Mouse (Mus musculus): ENCODE measurements around the gene Svs1. TPM values are rescaled to one million over a fixed set of nuclear protein-coding genes. Genes with fewer than 3 reads are reported as not detected.

Svs1 gene
- polyA plus RNA-seq, 1 experiment from 2014 or later = not detected

DNA sequence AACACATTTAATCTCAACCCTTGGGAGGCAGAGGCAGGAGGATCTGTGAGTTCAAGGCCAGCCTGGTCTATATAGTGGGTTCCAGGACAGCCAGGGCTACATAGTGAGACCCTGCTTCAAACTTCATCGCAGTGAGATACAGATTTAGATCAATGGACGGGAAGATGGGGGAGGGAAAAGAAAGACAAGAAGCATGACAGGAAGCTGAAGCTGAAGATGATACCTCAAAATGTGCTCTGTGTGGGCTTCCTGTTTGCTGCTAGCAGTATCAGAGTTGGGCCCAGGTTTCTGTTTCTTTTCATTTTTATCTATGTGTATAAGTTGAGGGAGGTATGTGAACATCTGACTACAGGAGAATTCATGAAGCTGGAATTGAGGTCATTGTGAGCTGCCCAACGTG, 26.8 kb downstream of the Svs1 start:
- no peaks in the 10 kb centered on the region for H3K9me3 ChIP-seq
- H3K4me3 ChIP-seq = no peak overlapping the region
- ATAC-seq (ENCODE audit: low FRiP score, low read depth) = no peak
- no peaks in the 10 kb centered on the region for H3K27me3 ChIP-seq
- no peak overlapping the region for H3K27ac ChIP-seq (replicated peaks)
- 89% methylated on average over 3 of the region's 3 CpGs for WGBS
- no peak overlapping the region for H3K4me2 ChIP-seq
- peaks cover 4% of the 10 kb centered on the region for H3K4me1 ChIP-seq (replicated peaks)
- H3K36me3 ChIP-seq = no peaks in the 10 kb centered on the region
- no peak overlapping the region for H3K9ac ChIP-seq

DNA sequence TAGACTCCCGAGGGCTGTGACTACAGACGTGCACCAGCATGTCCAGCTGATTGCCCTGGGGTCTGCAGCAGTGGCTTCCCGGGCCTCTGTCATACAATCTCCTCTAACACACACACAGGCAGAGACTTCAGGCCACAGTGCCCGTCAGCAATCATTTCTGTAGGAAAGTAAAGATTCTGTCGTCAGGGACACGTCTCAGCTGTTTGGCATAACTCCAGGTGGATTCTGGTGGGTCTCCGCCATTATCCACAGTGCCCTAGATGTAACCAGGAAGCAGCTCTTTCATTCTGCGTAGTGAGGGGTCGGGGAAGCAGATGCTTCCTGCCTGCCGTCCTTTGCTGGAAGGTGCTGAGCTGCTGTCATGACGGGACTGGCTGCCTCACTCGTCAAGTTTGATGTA, 30.5 kb downstream of the Svs1 start:
- no peak overlapping the region for H3K4me3 ChIP-seq
- H3K27me3 ChIP-seq = no peaks in the 10 kb centered on the region
- H3K4me1 ChIP-seq (replicated peaks) = no peaks in the 10 kb centered on the region
- ATAC-seq (ENCODE audit: low FRiP score, low read depth) = no peak
- no peak overlapping the region for H3K27ac ChIP-seq (replicated peaks)
- 51% methylated on average over 12 of the region's 12 CpGs for WGBS
- no peak overlapping the region for H3K9ac ChIP-seq
- no peak overlapping the region for H3K4me2 ChIP-seq
- no peaks in the 10 kb centered on the region for H3K9me3 ChIP-seq
- H3K36me3 ChIP-seq = no peaks in the 10 kb centered on the region

DNA sequence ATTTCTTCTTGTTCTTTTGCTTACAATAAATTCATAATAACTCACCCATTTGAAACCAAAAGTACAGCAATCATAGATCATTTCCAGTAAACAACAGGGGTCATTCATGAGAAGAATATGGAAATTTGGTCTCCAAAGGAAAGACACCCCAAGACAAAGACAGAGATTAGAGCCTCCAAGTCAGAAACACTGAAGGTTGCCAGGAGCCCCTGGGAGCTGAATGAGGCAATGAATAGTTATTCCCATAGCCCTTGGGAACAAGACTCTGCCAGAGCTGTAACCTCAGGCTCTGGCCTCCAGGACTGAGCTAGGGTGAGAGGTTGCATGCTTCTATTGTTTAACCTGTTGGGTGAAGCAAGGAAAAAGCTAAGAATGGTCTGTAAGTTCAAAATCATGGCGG, 32.7 kb downstream of the Svs1 start:
- Histone ChIP-seq H3K9ac (no peak overlapping the region), H3K9me3 (no peaks in the 10 kb centered on the region), H3K27ac (replicated peaks) (no peak overlapping the region), H3K4me3 (no peak overlapping the region), H3K27me3 (no peaks in the 10 kb centered on the region), H3K36me3 (no peaks in the 10 kb centered on the region), H3K4me2 (no peak overlapping the region), H3K4me1 (replicated peaks) (no peaks in the 10 kb centered on the region)
- ATAC-seq (ENCODE audit: low FRiP score, low read depth) = no peak
- 83% methylated on average over 1 of the region's 1 CpGs for WGBS

DNA sequence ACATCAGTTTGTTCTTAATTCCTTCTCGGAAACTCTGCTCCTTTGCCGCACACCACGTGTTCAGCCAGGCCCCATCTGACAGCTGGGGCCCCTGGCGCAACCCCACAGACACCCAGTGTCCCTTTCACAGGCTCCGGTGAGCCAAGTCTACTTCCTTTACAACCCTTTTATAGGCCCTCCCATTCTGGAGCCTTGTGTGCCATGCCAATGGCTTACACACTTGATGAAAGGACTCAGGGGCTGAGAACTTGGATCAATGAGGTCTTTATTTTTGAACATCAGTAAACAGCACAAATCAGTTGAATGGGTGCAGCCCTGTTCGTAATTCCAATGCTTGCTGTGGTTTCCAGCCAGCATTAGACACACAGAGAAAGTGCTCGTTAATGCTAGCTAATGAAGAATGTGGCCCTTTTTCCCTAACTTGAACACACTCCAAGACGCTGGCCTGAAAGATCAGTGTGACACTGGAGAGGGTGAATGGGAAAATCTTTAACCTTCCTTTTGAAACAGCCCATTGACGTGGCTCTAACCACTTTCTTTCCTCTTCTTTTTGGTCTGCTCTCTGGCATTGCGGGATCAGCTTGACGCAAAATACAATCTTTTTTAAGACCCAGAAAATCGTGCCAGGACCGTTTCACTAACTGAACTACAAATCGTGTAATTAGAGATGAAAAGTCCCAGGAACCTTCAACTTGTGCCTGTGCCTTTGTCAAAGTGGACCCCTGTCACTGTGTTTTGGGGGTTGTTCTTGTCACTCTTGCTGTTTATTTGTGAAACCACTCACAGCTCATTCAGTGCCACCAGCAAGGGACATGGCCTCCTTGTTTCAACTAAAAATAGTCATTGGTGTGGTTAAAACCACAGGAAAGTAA, 34.7 kb downstream of the Svs1 start:
- 0 out of 2 replicates have a peak overlapping the region, but pooled peaks have one; percentile 31 for H3K27ac ChIP-seq (replicated peaks)
- no peak overlapping the region for H3K4me2 ChIP-seq
- ATAC-seq (ENCODE audit: low FRiP score, low read depth) = peak; percentile 89
- no peaks in the 10 kb centered on the region for H3K27me3 ChIP-seq
- no peaks in the 10 kb centered on the region for H3K4me1 ChIP-seq (replicated peaks)
- no peak overlapping the region for H3K4me3 ChIP-seq
- H3K9ac ChIP-seq = no peak overlapping the region
- H3K36me3 ChIP-seq = no peaks in the 10 kb centered on the region
- WGBS = 62% methylated on average over 14 of the region's 14 CpGs
- H3K9me3 ChIP-seq = no peaks in the 10 kb centered on the region

DNA sequence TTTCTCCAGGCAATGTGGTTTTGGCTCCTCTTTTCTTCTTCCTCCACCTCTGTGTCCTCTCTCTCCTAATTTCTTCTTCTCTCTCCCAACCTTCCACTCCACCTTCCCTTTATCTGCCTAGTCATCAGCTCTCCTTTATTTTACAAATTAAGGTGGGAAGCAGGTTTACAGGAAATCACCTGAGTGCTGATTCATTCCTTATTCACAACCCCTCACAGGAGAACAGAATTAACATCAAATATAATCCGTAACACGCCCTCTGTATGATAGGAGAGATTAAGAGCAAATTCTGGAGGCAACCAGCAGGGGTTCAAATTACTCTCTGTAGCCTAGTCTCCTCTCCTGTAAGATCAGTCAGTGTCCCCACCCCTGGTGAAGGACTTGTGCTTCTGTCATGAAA, 35.7 kb downstream of the Svs1 start:
- H3K9me3 ChIP-seq = no peaks in the 10 kb centered on the region
- no peaks in the 10 kb centered on the region for H3K4me1 ChIP-seq (replicated peaks)
- ATAC-seq (ENCODE audit: low FRiP score, low read depth) = no peak
- no peaks in the 10 kb centered on the region for H3K36me3 ChIP-seq
- no peaks in the 10 kb centered on the region for H3K27me3 ChIP-seq
- no peak overlapping the region for H3K4me3 ChIP-seq
- 90% methylated on average over 2 of the region's 2 CpGs for WGBS
- H3K9ac ChIP-seq = no peak overlapping the region
- no peak overlapping the region for H3K27ac ChIP-seq (replicated peaks)
- no peak overlapping the region for H3K4me2 ChIP-seq

DNA sequence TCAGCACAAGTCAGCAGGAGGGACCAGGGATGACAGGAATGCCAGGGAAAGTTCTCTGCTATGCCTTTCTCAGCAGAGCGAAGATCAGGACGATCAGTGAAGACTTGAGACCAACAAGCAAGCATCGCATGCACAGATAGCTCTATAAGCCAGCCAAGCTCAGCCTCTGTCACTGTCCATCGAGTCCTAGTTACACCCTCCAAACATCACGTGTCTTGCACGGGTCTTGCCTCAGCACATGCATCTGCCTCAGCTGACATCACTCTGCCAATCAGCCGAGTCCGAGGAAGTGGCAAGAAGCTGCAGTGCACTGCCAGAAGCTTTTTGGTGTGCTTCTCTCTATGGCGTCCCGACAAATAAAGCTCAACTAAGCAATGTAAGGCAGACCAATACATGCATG, 36.7 kb downstream of the Svs1 start:
- H3K4me3 ChIP-seq = no peak overlapping the region
- H3K27ac ChIP-seq (replicated peaks) = no peak overlapping the region
- H3K36me3 ChIP-seq = no peaks in the 10 kb centered on the region
- H3K27me3 ChIP-seq = no peaks in the 10 kb centered on the region
- H3K9ac ChIP-seq = no peak overlapping the region
- no peak overlapping the region for H3K4me2 ChIP-seq
- WGBS = 82% methylated on average over 10 of the region's 10 CpGs
- H3K9me3 ChIP-seq = no peaks in the 10 kb centered on the region
- no peak for ATAC-seq (ENCODE audit: low FRiP score, low read depth)
- H3K4me1 ChIP-seq (replicated peaks) = no peaks in the 10 kb centered on the region

DNA sequence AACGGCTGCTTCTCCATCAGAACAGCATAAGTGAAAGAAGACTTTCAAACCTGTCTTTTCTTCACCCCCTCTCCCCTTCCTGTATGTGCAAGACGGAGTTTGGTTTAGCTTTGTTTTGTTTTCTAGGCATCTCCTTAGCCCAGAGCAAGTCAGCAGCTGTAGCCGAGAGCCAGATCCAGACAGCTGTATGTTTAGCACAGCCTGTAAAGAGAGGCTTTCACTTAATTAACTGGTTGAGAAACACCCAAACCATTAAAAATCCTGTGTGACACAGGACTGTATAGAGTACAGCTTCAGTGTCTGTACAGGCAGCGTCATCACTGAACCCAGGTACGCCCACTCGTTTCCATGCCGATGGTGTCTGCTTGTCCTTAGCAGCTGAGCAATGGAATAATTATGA, 38.6 kb downstream of the Svs1 start:
- Histone ChIP-seq H3K9ac (no peak overlapping the region), H3K36me3 (no peaks in the 10 kb centered on the region), H3K27ac (replicated peaks) (no peak overlapping the region), H3K27me3 (no peaks in the 10 kb centered on the region), H3K4me2 (no peak overlapping the region), H3K4me1 (replicated peaks) (no peaks in the 10 kb centered on the region), H3K9me3 (no peaks in the 10 kb centered on the region), H3K4me3 (no peak overlapping the region)
- 81% methylated on average over 7 of the region's 7 CpGs for WGBS
- no peak for ATAC-seq (ENCODE audit: low FRiP score, low read depth)

DNA sequence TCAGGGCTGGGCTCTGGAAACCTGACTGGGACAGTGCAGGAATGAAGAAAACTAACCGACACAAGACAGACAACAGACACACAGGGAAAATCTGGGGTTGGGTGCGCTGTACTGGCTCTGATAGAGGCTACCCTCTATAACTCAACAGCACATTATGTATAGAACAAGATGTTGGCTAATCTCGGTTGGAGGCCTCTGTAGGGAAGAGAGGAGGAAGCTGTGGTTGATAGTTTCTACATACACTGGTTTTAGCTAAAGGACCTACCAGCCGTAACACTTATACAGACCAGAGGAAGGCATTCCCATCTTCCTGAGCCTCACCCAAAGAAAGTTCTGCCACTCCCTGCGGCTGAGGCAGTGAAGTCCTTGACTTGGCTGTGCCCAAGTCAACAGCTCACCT, 39.8 kb downstream of the Svs1 start:
- Histone ChIP-seq H3K27ac (replicated peaks) (no peak overlapping the region), H3K4me3 (no peak overlapping the region), H3K27me3 (no peaks in the 10 kb centered on the region), H3K9ac (no peak overlapping the region), H3K4me2 (no peak overlapping the region), H3K9me3 (no peaks in the 10 kb centered on the region), H3K36me3 (no peaks in the 10 kb centered on the region), H3K4me1 (replicated peaks) (no peaks in the 10 kb centered on the region)
- no peak for ATAC-seq (ENCODE audit: low FRiP score, low read depth)
- whole genome bisulfite sequencing = 88% methylated on average over 5 of the region's 5 CpGs

DNA sequence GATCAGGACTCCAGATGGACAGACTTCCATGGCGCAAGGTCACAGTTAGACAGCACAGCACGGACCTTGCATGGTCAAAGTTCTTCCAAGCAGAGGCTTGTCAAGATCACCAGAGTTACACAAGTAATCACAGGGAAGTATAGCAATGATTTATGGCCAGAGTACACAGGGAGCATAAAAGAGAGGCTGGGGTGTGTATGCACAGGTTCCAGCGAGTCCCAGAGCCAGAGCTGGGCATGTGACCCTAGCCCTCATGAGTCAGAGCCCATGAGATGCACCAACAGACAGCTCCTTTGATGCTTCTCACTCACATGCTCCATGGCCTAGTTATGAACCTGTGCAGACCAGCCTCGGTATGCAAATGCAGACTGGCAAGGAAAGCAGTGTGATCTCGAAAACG, 41.4 kb downstream of the Svs1 start:
- no peak overlapping the region for H3K9ac ChIP-seq
- no peak overlapping the region for H3K4me2 ChIP-seq
- H3K27me3 ChIP-seq = no peaks in the 10 kb centered on the region
- no peak for ATAC-seq (ENCODE audit: low FRiP score, low read depth)
- H3K36me3 ChIP-seq = no peaks in the 10 kb centered on the region
- no peaks in the 10 kb centered on the region for H3K4me1 ChIP-seq (replicated peaks)
- no peak overlapping the region for H3K4me3 ChIP-seq
- no peak overlapping the region for H3K27ac ChIP-seq (replicated peaks)
- no peaks in the 10 kb centered on the region for H3K9me3 ChIP-seq
- 88% methylated on average over 6 of the region's 6 CpGs for WGBS

DNA sequence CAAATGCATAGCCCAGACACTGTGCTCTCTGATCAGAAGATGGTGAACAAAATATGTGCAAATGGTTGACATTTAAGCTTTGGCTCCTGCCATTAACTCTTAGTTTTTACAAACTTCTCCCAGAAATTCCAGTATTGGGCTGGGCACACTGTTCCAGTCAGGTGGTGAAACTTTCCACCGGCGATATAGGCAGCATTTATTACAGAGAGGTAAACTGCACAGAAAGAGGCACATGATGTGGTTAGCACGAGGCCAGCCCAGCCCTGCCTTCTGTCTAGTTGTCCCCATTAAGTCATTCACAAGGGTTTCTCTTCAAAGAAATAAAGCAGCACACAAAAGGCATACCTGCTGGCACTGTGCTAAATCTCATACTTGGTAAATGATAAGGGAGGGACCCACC, 42.0 kb downstream of the Svs1 start:
- no peak overlapping the region for H3K4me2 ChIP-seq

DNA sequence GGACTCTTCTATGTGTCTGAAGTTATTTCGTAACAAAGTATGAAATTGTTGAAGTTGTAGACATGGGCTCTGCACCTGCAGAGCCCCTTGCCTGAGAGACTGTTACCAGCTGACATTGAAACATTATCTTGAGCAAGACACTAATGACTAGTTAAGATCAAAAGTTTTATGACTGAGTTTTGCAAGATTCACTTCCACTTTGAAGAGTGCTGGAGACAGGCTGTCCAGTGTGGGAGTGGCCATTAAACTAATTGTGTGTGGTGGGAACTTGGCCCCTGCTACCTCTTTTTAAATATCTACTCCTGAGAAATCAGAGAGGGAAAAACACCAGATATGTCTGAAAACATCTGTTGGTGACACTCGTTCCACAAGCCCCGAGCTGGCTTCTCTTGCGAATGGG, 44.6 kb downstream of the Svs1 start:
- Histone ChIP-seq H3K36me3 (no peaks in the 10 kb centered on the region), H3K4me1 (replicated peaks) (no peaks in the 10 kb centered on the region), H3K9ac (no peak overlapping the region), H3K9me3 (no peaks in the 10 kb centered on the region), H3K4me3 (no peak overlapping the region), H3K27ac (replicated peaks) (no peak overlapping the region), H3K27me3 (peaks cover 13% of the 10 kb centered on the region), H3K4me2 (no peak overlapping the region)
- WGBS = 91% methylated on average over 4 of the region's 4 CpGs
- ATAC-seq (ENCODE audit: low FRiP score, low read depth) = no peak

More for the DNA sequence above, 42.0 kb downstream of the Svs1 start:
- WGBS = 92% methylated on average over 3 of the region's 3 CpGs
- H3K27me3 ChIP-seq = no peaks in the 10 kb centered on the region
- no peak overlapping the region for H3K27ac ChIP-seq (replicated peaks)
- H3K9ac ChIP-seq = no peak overlapping the region
- H3K9me3 ChIP-seq = no peaks in the 10 kb centered on the region
- H3K4me3 ChIP-seq = no peak overlapping the region
- no peaks in the 10 kb centered on the region for H3K36me3 ChIP-seq
- H3K4me1 ChIP-seq (replicated peaks) = no peaks in the 10 kb centered on the region
- no peak for ATAC-seq (ENCODE audit: low FRiP score, low read depth)

DNA sequence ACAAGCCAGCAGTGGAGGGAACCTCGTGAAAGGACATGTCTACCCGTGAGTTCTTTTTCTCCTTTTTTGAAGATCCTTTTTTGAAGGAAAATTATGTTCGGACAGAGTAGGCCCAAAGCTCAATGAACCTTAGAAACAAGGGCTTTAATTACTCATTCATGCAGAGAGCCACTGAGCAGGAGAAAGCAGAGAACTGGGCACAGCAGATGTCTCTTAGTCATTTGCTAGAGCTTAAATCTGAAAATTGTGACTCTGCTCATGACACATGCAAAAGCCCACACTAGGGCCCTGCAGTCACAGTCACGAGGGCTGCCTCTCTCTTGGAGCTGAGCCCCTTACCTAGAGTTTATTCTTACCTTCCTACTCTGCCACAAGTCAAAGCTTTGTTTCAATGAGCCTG, 46.1 kb downstream of the Svs1 start:
- 67% methylated on average over 4 of the region's 4 CpGs for WGBS
- H3K4me2 ChIP-seq = no peak overlapping the region
- H3K9me3 ChIP-seq = no peaks in the 10 kb centered on the region

More for the DNA sequence above, 46.1 kb downstream of the Svs1 start:
- Histone ChIP-seq H3K27me3 (peaks cover 16% of the 10 kb centered on the region), H3K4me1 (replicated peaks) (no peaks in the 10 kb centered on the region), H3K4me3 (no peak overlapping the region), H3K9ac (no peak overlapping the region), H3K36me3 (no peaks in the 10 kb centered on the region), H3K27ac (replicated peaks) (no peak overlapping the region)
- no peak for ATAC-seq (ENCODE audit: low FRiP score, low read depth)
